Mouse (Mus musculus) layer of hippocampus, postnatal 14 days (tissue): ENCODE results near the gene Gfral. TPM values are rescaled to one million over a fixed set of nuclear protein-coding genes. Genes with fewer than 3 reads are reported as not detected.

Source experiments
- DNase-seq, 2 experiments: peaks; one replicate each; pipeline ENCODE4 v3.0.0; 2021 to 2022; ENCODE audit warnings: low spot score in 2 of 2, mixed read lengths in 1 of 2
- total RNA-seq, 2 experiments: library from RNA; stranded (reverse); gene quantifications; 2 replicates each; pipeline ENCODE4 v1.2.3; 2021

Gfral gene
- total RNA-seq, 2 experiments from 2014 or later, result 0.16 TPM; not detected in 1

GRCm38 (mm10) chr9:76124249-76124648 lies 89.2 kb downstream of the Gfral start:
- no peak for DNase-seq

DNA sequence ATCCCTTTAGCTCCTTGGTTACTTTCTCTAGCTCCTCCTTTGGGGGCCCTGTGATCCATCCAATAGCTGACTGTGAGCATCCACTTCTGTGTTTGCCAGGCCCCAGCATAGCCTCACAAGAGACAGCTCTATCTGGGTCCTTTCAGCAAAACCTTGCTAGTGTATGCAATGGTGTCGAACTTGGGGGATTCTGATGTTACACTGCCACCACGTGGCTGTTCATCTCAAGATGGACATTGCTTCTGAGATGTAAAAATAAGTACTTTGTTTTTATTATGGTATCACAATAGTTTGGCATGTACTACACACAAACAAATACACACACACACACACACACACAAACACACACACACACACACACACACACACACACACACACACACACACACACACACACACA lies 90.6 kb downstream of the Gfral start:
- DNase-seq, result peak; percentile 57 to 65

Other genes with a start within 250 kb of the Gfral start
- 10 to 100 TPM; 13.9 to 16.4 TPM for gene Hmgcll1, start 198.8 kb downstream of the Gfral start, total RNA-seq
- gene Hcrtr2, start 110.2 kb upstream of the Gfral start, total RNA-seq, result 1 to 10 TPM; 3.8 to 4.5 TPM